Mouse (Mus musculus): ENCODE measurements around the gene Eif3l.

DNA sequence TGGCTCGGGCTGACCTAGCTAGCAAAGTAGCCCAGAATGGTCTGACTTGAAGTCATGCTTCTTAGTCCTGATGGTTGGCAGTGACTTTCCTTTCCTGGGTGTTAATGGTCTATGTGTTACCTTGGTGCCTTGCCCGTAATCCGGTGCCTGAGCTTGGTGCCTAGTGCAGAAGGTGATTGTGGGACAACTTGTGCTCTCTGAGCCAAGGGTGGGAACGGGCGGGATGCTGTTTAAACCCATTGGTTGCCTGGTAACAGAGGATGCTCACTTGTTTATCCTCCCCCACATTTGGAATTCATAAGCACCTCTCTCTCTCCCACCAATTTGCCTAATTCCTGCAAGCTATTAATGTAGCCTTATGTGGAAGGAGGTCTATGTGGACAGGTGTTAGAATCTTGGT lies 20.5 kb downstream of the Eif3l start:
- no peak for TF ChIP-seq CTCF (IDR thresholded peaks at IDR 0.05; ENCODE audit: low read depth, low read length)
- no peak for TF ChIP-seq GATA2 (IDR thresholded peaks at IDR 0.05; ENCODE audit: borderline replicate concordance, low read depth, low read length)
- no peak for TF ChIP-seq POLR2AphosphoS5 (IDR thresholded peaks at IDR 0.05; ENCODE audit: insufficient replicate concordance, low read depth, low read length)
